Mouse (Mus musculus) liver, embryonic 18 days (tissue): ENCODE data around the gene Mrgprf. TPM values are rescaled to one million over a fixed set of nuclear protein-coding genes. Genes with fewer than 3 reads are reported as not detected.

Source experiments
- polyA plus RNA-seq: library from polyadenylated mRNA; depleted of rRNA; stranded (reverse); fragments of >200 nt; gene quantifications from 2 replicates; pipeline ENCODE4 v1.2.3, GENCODE M21; 2012; rRNA removed

The Mrgprf gene
- polyA plus RNA-seq, result 0.24 and 0.28 TPM in 2 replicates

DNA sequence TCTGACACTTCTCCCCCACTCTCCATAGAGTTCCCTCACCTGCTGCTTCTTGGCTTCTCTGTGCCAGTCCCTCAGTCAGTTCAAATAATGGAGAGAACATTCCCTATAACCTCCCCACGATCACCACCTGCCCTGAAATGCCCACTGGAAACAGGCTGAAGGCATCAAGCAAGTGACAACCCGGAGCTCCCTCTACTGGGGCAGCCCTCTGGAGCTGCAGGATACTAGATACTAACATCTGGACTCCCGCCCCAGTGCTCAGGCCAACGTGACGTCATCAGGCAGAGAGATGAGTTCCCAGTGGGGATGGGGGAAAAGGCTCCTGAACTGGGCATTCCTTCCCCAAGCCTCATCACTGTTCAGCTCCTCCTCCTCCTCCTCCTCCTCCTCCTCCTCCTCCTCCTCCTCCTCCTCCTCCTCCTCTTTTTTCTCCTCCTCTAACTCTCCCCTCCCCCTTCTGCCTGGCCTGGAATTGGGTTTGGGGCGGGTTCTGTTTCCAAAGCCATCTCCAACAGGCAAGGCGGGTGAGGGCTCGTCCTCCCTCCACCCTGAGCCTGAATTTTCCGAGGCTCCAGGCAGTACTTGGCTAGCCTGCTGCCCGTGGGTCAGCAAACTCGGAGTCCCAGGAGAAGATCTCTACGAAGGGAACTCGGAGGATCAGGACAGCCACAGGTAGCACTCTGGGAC lies at the start of gene Mrgprf:
Gene Mrgprf, plus strand, starts transcription at position 508 of the 687 bp plus-strand sequence.

DNA sequence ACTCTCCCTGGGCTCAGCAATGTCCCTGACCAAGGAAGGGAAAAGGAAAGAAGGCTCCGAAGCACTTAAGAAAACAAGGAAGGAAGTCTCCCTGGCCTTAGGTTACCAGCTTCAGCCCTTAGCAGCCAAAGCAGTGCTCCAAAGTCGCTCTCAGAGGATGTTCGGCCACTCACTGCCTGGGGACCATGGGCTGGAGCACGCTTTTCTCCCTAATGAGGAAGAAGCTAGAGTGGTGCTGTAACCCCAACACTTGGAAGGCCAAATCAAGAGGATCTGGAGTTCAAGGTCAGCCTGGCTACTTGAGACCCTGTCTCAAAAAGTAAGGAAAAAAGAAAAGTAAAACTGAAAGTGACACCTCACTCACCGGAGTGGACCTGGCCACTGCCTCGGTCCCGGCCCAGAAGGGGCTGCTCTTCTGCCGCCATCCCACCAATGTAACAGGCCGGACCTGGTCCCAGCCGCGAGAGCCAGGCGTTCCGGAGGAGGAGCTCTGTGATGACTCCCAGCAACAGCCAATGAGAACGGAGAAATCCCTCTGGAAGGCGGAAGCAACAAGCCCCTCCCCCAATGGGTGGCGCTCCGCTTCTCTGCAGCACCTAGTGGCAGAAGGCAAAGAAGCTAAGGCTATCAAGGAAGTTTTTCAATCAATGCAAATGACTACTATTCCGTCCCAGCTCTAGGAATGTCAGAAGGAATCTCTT lies 17.0 kb upstream of the Mrgprf start, which contains the start of gene Tpcn2:
Gene Tpcn2, minus strand, starts transcription at position 525 of the 701 bp plus-strand sequence.

DNA sequence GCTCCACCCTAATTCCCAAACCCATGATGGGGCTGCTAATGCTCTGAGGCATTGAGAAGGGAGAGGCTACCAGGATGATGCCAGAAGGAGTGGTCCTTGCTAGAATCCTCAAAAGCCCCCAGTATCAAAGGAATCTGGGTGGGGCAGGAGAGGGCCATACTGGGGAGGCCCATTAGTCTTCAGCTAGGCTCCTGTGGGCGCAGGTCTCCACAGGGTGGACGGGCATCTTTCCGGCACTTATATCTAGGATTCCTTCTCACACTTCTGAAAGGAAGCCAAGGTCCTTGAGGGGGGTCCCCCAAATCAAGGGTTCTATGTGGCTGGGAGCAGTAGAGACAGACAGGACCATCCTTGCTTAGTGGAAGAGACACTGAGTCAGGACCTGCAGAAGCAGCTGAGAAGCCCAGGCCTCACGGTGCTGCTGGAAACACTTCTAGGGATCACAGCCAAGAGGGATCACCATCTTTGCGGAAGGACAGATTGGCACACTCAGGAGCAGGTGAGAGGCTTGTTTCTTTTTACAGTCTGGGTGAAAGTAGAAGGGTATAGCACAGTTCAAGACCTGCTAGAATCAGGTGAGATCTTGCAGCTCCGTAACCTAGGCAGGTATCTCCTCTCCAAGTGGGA lies 14.3 kb downstream of the Mrgprf start, which contains the start of gene Mrgprd:
Gene Mrgprd, plus strand, starts transcription at position 51 of the 627 bp plus-strand sequence.

Other genes with a start within 250 kb of the Mrgprf start
- gene 1810010D01Rik, start 92.7 kb upstream of the Mrgprf start, polyA plus RNA-seq, result 0.12 and 0.41 TPM in 2 replicates
- gene Tpcn2, start 16.8 kb upstream of the Mrgprf start, polyA plus RNA-seq, result 4.1 and 5.0 TPM in 2 replicates
- gene Mrgprd, start 14.0 kb downstream of the Mrgprf start, polyA plus RNA-seq, result not detected in 2 replicates